Mouse (Mus musculus): Measurements from ENCODE around the gene 6030452D12Rik.

Gene 6030452D12Rik

GRCm38 (mm10) chr8:106556068-106556645, 55.8 kb downstream of the 6030452D12Rik start:
- DNase-seq (ENCODE audit: inconsistent age in 2 of 2, low spot score in 1 of 2): no peak
